Mouse (Mus musculus): ENCODE results near the gene Tex10. TPM values are rescaled to one million over a fixed set of nuclear protein-coding genes. Genes with fewer than 3 reads are reported as not detected.
"Not testable (repeated sequence)": the region's sequence is repeated elsewhere in the genome, so short reads cannot be mapped to it uniquely, and the experiment has no call there.

The Tex10 gene
- polyA plus RNA-seq, 1 experiment from 2014 or later = 69.3 TPM

DNA sequence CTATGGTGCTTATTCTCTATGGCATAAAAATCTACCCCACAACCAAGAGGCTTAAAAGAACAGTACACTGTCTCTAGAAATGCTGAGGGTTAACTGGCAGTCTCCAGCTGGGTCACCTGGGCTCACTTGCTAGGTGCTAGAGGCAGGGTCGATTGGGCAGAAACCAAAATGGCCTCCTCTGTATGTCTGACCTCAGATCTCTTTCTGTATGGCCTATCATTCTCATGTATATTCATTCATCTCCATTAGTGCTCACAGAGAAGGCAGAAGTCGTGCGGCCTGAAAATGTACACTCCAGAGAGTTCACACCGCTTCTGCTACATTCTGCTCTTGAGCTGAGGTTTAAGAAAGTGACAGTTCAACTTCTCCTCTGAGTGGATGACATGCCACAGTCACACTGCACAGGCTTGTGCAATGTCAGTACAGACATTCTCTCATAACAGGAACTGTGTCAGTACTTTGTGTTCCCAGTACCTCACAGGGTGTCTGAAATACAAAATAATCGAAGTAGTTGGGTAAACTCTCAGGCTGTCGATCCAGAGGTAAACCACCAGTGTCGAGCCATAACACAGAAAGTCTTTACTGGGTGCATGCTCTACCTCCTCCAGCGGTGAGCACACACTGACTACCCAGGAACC is 54.3 kb downstream of the Tex10 start:
- Histone ChIP-seq H3K4me1 (replicated peaks; ENCODE audit: control insufficient read depth, insufficient read depth, low read length) (no peaks in the 10 kb centered on the region), H3K9ac (ENCODE audit: low read depth, low read length) (no peak overlapping the region), H3K27ac (ENCODE audit: low read depth, low read length) (no peak overlapping the region), H3K9me3 (ENCODE audit: control insufficient read depth, low read length) (no peaks in the 10 kb centered on the region), H3K27me3 (replicated peaks; ENCODE audit: control insufficient read depth, insufficient read depth, low read length) (no peaks in the 10 kb centered on the region), H3K4me3 (ENCODE audit: low read depth, low read length) (no peak overlapping the region), H3K36me3 (ENCODE audit: control insufficient read depth, insufficient read depth, low read length) (peaks cover 5% of the 10 kb centered on the region; the same call in 1 of the 2 replicates), H3K4me2 (no peak overlapping the region)
- ATAC-seq (replicated peaks; ENCODE audit: low FRiP score) = no peak
- peak; percentile 22 for DNase-seq (ENCODE audit: low spot score)
- WGBS = 81% methylated on average over 8 of the region's 8 CpGs

DNA sequence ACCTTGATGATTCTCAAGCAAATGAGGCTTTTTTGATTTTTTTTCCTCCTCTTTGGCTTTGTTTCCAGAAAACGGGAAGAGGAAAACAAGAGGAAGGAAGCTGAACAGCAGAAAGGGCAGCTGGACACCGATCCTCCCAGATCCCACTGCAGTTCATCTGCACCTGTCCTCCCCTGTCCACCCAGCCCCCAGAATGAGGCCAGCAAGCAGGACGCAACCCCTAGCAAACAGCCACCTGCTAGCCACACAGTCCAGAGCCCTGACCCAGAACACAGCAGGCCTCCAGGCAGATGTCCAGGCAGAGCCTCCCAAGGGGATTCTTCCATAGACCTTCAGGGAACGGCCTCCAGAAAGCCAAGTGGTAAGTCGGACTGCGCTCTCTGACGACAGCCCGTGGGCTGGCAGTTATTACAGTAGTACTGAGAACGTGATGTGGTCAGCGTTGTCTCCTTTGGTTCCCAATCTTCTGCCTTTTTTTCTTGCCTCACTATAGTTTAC is 57.4 kb downstream of the Tex10 start:
- no peaks in the 10 kb centered on the region; the same call in 1 of the 2 replicates for H3K36me3 ChIP-seq (ENCODE audit: control insufficient read depth, insufficient read depth, low read length)
- DNase-seq (ENCODE audit: low spot score) (no peak), ATAC-seq (replicated peaks; ENCODE audit: low FRiP score) (no peak)
- H3K9me3 ChIP-seq (ENCODE audit: control insufficient read depth, low read length) = no peaks in the 10 kb centered on the region
- H3K27ac ChIP-seq (ENCODE audit: low read depth, low read length) = no peak overlapping the region
- no peaks in the 10 kb centered on the region for H3K27me3 ChIP-seq (replicated peaks; ENCODE audit: control insufficient read depth, insufficient read depth, low read length)
- H3K4me2 ChIP-seq = no peak overlapping the region
- no peaks in the 10 kb centered on the region for H3K4me1 ChIP-seq (replicated peaks; ENCODE audit: control insufficient read depth, insufficient read depth, low read length)
- 85% methylated on average over 10 of the region's 10 CpGs for WGBS
- no peak overlapping the region for H3K4me3 ChIP-seq (ENCODE audit: low read depth, low read length)
- no peak overlapping the region for H3K9ac ChIP-seq (ENCODE audit: low read depth, low read length)

DNA sequence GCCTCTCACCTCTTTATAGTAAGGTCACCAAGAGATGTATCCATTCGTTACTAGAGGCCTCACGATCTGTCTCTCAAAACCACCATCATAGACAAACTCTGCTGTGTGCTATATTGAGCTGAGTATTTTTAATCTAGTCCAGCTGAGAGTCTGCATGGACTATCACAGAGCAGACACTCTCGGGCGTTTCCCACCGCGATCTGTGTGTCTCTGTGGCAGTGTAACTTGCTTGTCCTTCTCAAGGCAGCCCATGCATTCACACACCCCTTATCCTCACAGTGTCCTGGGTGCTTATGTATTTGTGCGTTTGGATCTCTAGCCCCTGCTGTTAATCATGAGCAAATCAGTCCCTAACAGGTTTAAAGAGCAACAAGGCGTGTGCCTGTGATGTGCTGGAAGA is 59.8 kb downstream of the Tex10 start:
- H3K36me3 ChIP-seq (ENCODE audit: control insufficient read depth, insufficient read depth, low read length) = no peaks in the 10 kb centered on the region
- H3K27ac ChIP-seq (ENCODE audit: low read depth, low read length) = no peak overlapping the region
- DNase-seq (ENCODE audit: low spot score) = no peak
- ATAC-seq (replicated peaks; ENCODE audit: low FRiP score) = peak; percentile 85
- no peak overlapping the region for H3K4me2 ChIP-seq
- no peak overlapping the region for H3K9ac ChIP-seq (ENCODE audit: low read depth, low read length)
- no peaks in the 10 kb centered on the region for H3K4me1 ChIP-seq (replicated peaks; ENCODE audit: control insufficient read depth, insufficient read depth, low read length)
- WGBS = 65% methylated on average over 8 of the region's 8 CpGs
- no peaks in the 10 kb centered on the region for H3K9me3 ChIP-seq (ENCODE audit: control insufficient read depth, low read length)
- no peak overlapping the region for H3K4me3 ChIP-seq (ENCODE audit: low read depth, low read length)
- H3K27me3 ChIP-seq (replicated peaks; ENCODE audit: control insufficient read depth, insufficient read depth, low read length) = no peaks in the 10 kb centered on the region

DNA sequence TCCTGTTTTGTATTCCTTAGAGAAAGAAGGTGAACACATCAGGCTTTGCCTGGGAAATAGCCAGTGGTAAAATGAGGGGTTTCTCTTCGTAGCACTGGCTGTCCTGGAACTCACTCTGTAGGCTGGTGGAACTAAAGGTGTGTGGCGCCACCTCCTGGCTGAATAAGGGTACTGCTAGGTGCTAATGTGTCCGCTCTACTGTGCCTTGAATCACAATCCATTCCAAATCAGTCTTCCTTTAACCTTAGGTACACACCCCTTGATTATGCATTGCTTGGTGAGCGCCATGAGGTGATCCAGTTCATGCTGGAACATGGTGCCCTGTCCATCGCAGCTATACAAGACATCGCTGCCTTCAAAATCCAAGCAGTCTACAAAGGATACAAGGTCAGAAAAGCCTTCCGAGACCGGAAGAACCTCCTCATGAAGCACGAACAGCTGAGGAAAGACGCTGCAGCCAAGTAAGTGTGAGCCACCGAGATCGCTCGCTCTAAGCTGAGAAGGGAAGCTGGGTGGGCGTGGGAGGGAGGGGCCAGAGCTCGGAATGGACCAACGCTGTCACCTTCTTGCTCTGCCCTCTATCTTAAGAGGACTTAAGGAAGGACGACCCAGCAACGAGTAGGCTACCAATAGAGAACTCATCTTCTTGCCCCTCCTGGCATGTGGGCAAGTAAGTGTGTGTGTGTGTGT is 65.8 kb downstream of the Tex10 start:
- H3K9me3 ChIP-seq (ENCODE audit: control insufficient read depth, low read length) = no peaks in the 10 kb centered on the region
- no peaks in the 10 kb centered on the region for H3K27me3 ChIP-seq (replicated peaks; ENCODE audit: control insufficient read depth, insufficient read depth, low read length)
- H3K27ac ChIP-seq (ENCODE audit: low read depth, low read length) = no peak overlapping the region
- H3K9ac ChIP-seq (ENCODE audit: low read depth, low read length) = no peak overlapping the region
- WGBS = 34% methylated on average over 18 of the region's 18 CpGs
- DNase-seq (ENCODE audit: low spot score) = peak; percentile 61
- ATAC-seq (replicated peaks; ENCODE audit: low FRiP score) = peak; percentile 71
- H3K4me3 ChIP-seq (ENCODE audit: low read depth, low read length) = peak overlapping the region; percentile 12; the same call in 1 of the 2 replicates
- H3K4me2 ChIP-seq = peak overlapping the region; percentile 54
- H3K36me3 ChIP-seq (ENCODE audit: control insufficient read depth, insufficient read depth, low read length) = no peaks in the 10 kb centered on the region
- H3K4me1 ChIP-seq (replicated peaks; ENCODE audit: control insufficient read depth, insufficient read depth, low read length) = no peaks in the 10 kb centered on the region

DNA sequence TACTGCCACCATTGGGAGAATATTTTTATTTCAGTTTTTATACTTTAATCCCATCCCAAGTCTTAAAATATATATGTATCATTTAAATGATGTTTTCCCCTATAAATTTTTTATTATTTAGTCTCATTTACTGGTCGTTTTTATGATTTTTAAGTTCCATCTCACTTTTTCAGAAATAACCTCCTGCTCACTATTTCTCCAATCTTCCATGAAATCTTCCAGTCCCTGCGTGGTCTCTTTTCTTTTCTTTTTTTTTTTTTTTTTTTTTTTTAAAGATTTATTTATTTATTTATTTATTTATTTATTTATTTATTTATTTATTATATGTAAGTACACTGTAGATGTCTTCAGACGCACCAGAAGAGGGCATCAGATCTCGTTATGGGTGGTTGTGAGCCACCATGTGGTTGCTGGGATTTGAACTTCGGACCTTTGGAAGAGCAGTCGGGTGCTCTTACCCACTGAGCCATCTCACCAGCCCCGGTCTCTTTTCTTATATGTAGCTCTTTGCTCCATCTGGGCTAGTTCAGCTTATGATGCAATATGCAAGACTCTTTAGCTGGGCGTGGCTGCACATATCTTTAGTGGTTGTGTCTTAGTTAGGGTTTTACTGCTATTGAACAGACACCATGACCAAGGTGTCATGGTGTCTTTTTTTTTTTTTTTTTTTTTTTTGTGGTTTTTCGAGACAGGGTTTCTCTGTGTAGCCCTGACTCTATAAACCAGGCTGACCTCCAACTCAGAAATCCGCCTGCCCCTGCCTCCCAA is 67.4 kb downstream of the Tex10 start:
- not testable (repeated sequence) for H3K4me1 ChIP-seq (replicated peaks; ENCODE audit: control insufficient read depth, insufficient read depth, low read length); H3K4me2 ChIP-seq; ATAC-seq (replicated peaks; ENCODE audit: low FRiP score); H3K4me3 ChIP-seq (ENCODE audit: low read depth, low read length); H3K36me3 ChIP-seq (ENCODE audit: control insufficient read depth, insufficient read depth, low read length); H3K27ac ChIP-seq (ENCODE audit: low read depth, low read length); H3K9ac ChIP-seq (ENCODE audit: low read depth, low read length); H3K27me3 ChIP-seq (replicated peaks; ENCODE audit: control insufficient read depth, insufficient read depth, low read length); H3K9me3 ChIP-seq (ENCODE audit: control insufficient read depth, low read length)
- WGBS = 81% methylated on average over 9 of the region's 10 CpGs
- DNase-seq (ENCODE audit: low spot score) = peak; percentile 28

DNA sequence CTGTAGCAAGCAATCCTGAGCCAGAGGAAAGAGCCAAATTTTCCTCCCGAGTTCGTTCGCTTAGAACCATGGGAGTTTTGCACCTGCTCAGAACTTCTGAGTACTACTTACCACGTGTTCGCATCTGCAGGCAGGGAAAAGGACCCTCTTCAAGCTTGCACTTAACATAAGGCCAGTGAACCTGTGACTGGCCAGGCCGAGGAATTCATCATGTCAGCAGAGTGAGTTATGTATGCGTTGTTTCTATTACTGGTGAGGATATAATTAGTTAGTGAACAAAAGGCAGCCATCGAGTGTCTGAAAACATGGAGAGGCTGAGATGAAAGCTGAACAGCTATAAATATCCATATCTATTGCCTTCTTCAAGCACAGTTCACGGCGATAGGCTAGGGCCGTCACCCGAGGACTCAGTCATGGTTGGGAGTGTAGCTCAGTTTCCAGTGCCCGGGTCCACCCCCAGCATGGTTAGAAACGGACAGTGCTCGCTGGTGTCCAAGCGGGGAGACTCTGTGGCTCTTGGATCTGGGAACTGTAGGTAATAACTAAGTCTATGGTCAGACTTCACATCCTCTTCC is 70.1 kb downstream of the Tex10 start:
- no peak overlapping the region for H3K4me3 ChIP-seq (ENCODE audit: low read depth, low read length)
- H3K4me2 ChIP-seq = no peak overlapping the region
- 80% methylated on average over 16 of the region's 16 CpGs for WGBS
- no peak for ATAC-seq (replicated peaks; ENCODE audit: low FRiP score)
- no peaks in the 10 kb centered on the region for H3K4me1 ChIP-seq (replicated peaks; ENCODE audit: control insufficient read depth, insufficient read depth, low read length)
- no peaks in the 10 kb centered on the region for H3K36me3 ChIP-seq (ENCODE audit: control insufficient read depth, insufficient read depth, low read length)
- no peak overlapping the region for H3K27ac ChIP-seq (ENCODE audit: low read depth, low read length)
- H3K9me3 ChIP-seq (ENCODE audit: control insufficient read depth, low read length) = no peaks in the 10 kb centered on the region
- DNase-seq (ENCODE audit: low spot score) = peak; percentile 14
- no peaks in the 10 kb centered on the region for H3K27me3 ChIP-seq (replicated peaks; ENCODE audit: control insufficient read depth, insufficient read depth, low read length)
- no peak overlapping the region for H3K9ac ChIP-seq (ENCODE audit: low read depth, low read length)

DNA sequence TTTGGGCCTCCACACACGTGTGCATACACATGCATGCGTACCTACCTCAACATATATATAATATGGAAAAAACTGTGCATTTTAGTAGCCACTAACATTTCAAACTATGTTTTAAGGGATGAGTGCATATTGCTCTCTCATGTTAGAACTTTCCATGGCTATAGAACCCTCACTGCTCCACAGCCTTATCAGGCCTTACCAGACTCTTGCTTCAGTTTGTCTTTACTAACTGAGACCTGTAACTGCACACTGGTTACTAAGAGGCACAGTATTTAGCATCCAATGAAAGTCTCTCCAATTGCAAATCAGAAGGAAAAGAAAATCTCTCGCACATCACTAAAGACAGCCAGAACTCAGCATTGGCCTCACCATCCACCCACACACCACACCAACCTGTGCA is 76.3 kb downstream of the Tex10 start:
- peak; percentile 82 for ATAC-seq (replicated peaks; ENCODE audit: low FRiP score)
- WGBS = 84% methylated on average over 3 of the region's 3 CpGs

DNA sequence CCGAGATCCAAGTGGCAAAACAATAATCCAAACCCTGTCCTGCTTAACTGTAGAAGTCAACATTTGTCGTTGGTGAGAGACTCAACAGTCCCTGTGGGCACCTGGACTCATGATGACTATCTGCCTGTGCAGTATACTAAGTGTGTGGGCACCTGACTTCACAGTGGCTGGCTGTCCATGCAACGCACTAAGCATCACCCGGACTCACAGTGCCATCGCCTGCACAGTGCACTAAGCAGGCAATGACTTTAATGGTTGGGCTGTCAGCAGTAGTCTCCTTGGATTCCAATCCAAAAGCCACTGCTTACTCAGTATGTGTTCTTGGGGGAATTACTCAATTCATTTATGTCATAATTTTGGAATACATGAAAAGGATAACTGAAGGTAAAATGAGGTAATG is 90.8 kb downstream of the Tex10 start:
- no peaks in the 10 kb centered on the region for H3K9me3 ChIP-seq (ENCODE audit: control insufficient read depth, low read length)
- DNase-seq (ENCODE audit: low spot score) = no peak
- no peak for ATAC-seq (replicated peaks; ENCODE audit: low FRiP score)
- no peaks in the 10 kb centered on the region for H3K36me3 ChIP-seq (ENCODE audit: control insufficient read depth, insufficient read depth, low read length)
- H3K4me1 ChIP-seq (replicated peaks; ENCODE audit: control insufficient read depth, insufficient read depth, low read length) = no peaks in the 10 kb centered on the region
- H3K4me2 ChIP-seq = no peak overlapping the region
- no peaks in the 10 kb centered on the region for H3K27me3 ChIP-seq (replicated peaks; ENCODE audit: control insufficient read depth, insufficient read depth, low read length)
- H3K4me3 ChIP-seq (ENCODE audit: low read depth, low read length) = no peak overlapping the region
- WGBS = 82% methylated on average over 5 of the region's 5 CpGs
- no peak overlapping the region for H3K27ac ChIP-seq (ENCODE audit: low read depth, low read length)
- no peak overlapping the region for H3K9ac ChIP-seq (ENCODE audit: low read depth, low read length)

More for the DNA sequence above, 76.3 kb downstream of the Tex10 start:
- no peak overlapping the region for H3K4me3 ChIP-seq (ENCODE audit: low read depth, low read length)
- H3K36me3 ChIP-seq (ENCODE audit: control insufficient read depth, insufficient read depth, low read length) = no peaks in the 10 kb centered on the region
- H3K9me3 ChIP-seq (ENCODE audit: control insufficient read depth, low read length) = no peaks in the 10 kb centered on the region
- H3K4me1 ChIP-seq (replicated peaks; ENCODE audit: control insufficient read depth, insufficient read depth, low read length) = no peaks in the 10 kb centered on the region
- H3K27ac ChIP-seq (ENCODE audit: low read depth, low read length) = peak overlapping the region; percentile 50; the same call in 1 of the 2 replicates
- H3K27me3 ChIP-seq (replicated peaks; ENCODE audit: control insufficient read depth, insufficient read depth, low read length) = no peaks in the 10 kb centered on the region
- no peak for DNase-seq (ENCODE audit: low spot score)
- H3K9ac ChIP-seq (ENCODE audit: low read depth, low read length) = no peak overlapping the region
- H3K4me2 ChIP-seq = no peak overlapping the region
